Mouse (Mus musculus) ZHBTc4 (cell line): ENCODE results near the gene Rgs7.
A peak's percentile ranks its signal among the peaks of the same experiment; 100 is the strongest.

Experiments
- DNase-seq: peaks from one replicate; pipeline ENCODE4 v3.0.0-alpha.2; 2011; ENCODE audit warnings: low read depth, low spot score

Gene Rgs7

GRCm38 (mm10) chr1:175307604-175308003, 184.7 kb downstream of the Rgs7 start:
- no peak for DNase-seq

GRCm38 (mm10) chr1:175300895-175301294, 191.4 kb downstream of the Rgs7 start:
- no peak for DNase-seq

- DNase-seq, result no peak
Observed at GRCm38 (mm10) chr1:175300404-175300803, 191.9 kb downstream of the Rgs7 start.

- peak; percentile 48 for DNase-seq
Observed at GRCm38 (mm10) chr1:175299603-175300397, 192.5 kb downstream of the Rgs7 start.

GRCm38 (mm10) chr1:175296906-175297305, 195.4 kb downstream of the Rgs7 start:
- DNase-seq, result no peak

GRCm38 (mm10) chr1:175290072-175290471, 202.2 kb downstream of the Rgs7 start:
- DNase-seq, result no peak

GRCm38 (mm10) chr1:175262341-175262740, 230.0 kb downstream of the Rgs7 start:
- no peak for DNase-seq

- DNase-seq, result no peak
Observed at GRCm38 (mm10) chr1:175259374-175259773, 232.9 kb downstream of the Rgs7 start.

GRCm38 (mm10) chr1:175255224-175255623, 237.1 kb downstream of the Rgs7 start:
- DNase-seq, result no peak

GRCm38 (mm10) chr1:175254724-175255123, 237.6 kb downstream of the Rgs7 start:
- no peak for DNase-seq

GRCm38 (mm10) chr1:175242135-175242534, 250.2 kb downstream of the Rgs7 start:
- no peak for DNase-seq

- DNase-seq, result no peak
Observed at GRCm38 (mm10) chr1:175240137-175240536, 252.2 kb downstream of the Rgs7 start.

- no peak for DNase-seq
Observed at GRCm38 (mm10) chr1:175221593-175222500, 270.5 kb downstream of the Rgs7 start.

- no peak for DNase-seq
Observed at GRCm38 (mm10) chr1:175219563-175219962, 272.7 kb downstream of the Rgs7 start.

GRCm38 (mm10) chr1:175207004-175207403, 285.3 kb downstream of the Rgs7 start:
- DNase-seq, result no peak

GRCm38 (mm10) chr1:175205633-175206032, 286.7 kb downstream of the Rgs7 start:
- no peak for DNase-seq

- DNase-seq, result no peak
Observed at GRCm38 (mm10) chr1:175203544-175203943, 288.8 kb downstream of the Rgs7 start.

- no peak for DNase-seq
Observed at GRCm38 (mm10) chr1:175202902-175203301, 289.4 kb downstream of the Rgs7 start.

GRCm38 (mm10) chr1:175198881-175199280, 293.4 kb downstream of the Rgs7 start:
- no peak for DNase-seq

- DNase-seq, result no peak
Observed at GRCm38 (mm10) chr1:175195806-175196205, 296.5 kb downstream of the Rgs7 start.

GRCm38 (mm10) chr1:175188186-175188585, 304.1 kb downstream of the Rgs7 start:
- DNase-seq, result no peak

GRCm38 (mm10) chr1:175185211-175185610, 307.1 kb downstream of the Rgs7 start:
- no peak for DNase-seq

- no peak for DNase-seq
Observed at GRCm38 (mm10) chr1:175184736-175185135, 307.6 kb downstream of the Rgs7 start.
